Comparison of ENCODE assay signal across 16 mouse cellular contexts in genomic region chr5:76892608-76893007, GRCm38 (mm10).
"Had no signal": no experiment of that assay in that cellular context is flagged by ENCODE, and none has a peak within 500 bp of the region (broad histone marks: within the 10 kb centered on the region; RNA-seq: fewer than 3 reads in every experiment).

No protein-coding gene starts in this region.

- H3K27me3 ChIP-seq: limb, embryonic 15.5 days; liver, embryonic 12.5 days; megakaryocyte, embryonic 14.5 days; midbrain, embryonic 15.5 days; neural tube, embryonic 13.5 days had no signal

- ATAC-seq: intestine, postnatal 0 days; liver, embryonic 12.5 days; midbrain, embryonic 15.5 days had no signal

- H3K4me1 ChIP-seq: limb, embryonic 15.5 days; liver, embryonic 12.5 days; midbrain, embryonic 15.5 days; neural tube, embryonic 13.5 days had no signal

- H3K9ac ChIP-seq: limb, embryonic 15.5 days; liver, embryonic 12.5 days; midbrain, embryonic 15.5 days; neural tube, embryonic 13.5 days had no signal

- H3K27ac ChIP-seq: limb, embryonic 15.5 days; liver, embryonic 12.5 days; midbrain, embryonic 15.5 days; neural tube, embryonic 13.5 days had no signal

- H3K9me3 ChIP-seq: limb, embryonic 15.5 days; liver, embryonic 12.5 days; megakaryocyte, embryonic 14.5 days; midbrain, embryonic 15.5 days; neural tube, embryonic 13.5 days had no signal

- H3K4me3 ChIP-seq: limb, embryonic 15.5 days; liver, embryonic 12.5 days; megakaryocyte, embryonic 14.5 days; midbrain, embryonic 15.5 days; neural tube, embryonic 13.5 days had no signal

- DNase-seq: kidney, adult 8-10 months; kidney, postnatal 25 days; layer of hippocampus, adult 9-11 months; layer of hippocampus, postnatal 36 days; lung, postnatal 4 days; right cerebral cortex, adult 18-20 months; right cerebral cortex, postnatal 25 days; thymus, adult 18-20 months; thymus, postnatal 14 days had no signal

- H3K4me2 ChIP-seq: limb, embryonic 15.5 days; liver, embryonic 12.5 days; midbrain, embryonic 11.5 days; midbrain, embryonic 15.5 days; neural tube, embryonic 13.5 days had no signal
